Mouse (Mus musculus): ENCODE measurements around the gene Bpnt1.

Bpnt1 gene

GRCm38 (mm10) chr1:185404021-185404420 is 72.1 kb downstream of the Bpnt1 start:
- DNase-seq (ENCODE audit: low spot score): no peak

DNA sequence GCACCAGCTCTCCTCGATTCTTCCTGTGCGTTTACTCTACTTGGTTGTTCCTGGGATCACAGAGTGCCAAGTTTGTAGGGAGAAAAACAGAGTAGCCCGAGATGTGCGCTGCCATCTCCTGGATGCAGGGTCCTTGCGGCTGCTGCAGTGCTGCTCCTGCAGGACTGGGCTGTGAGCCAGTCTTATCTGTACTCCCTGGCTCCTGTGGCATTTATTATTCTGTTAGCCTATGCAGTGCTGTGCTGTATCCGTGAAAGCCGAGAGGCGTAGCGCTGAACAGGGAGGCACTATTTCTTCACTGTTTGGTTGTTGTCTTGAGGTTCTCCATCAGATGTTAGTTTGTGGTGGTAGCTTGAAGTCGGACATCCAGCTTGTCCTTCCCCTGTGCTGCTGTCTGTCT is 74.0 kb downstream of the Bpnt1 start:
- DNase-seq (ENCODE audit: low spot score): no peak

Data from ovary, postnatal 14 days (tissue).